Mouse (Mus musculus) erythroid progenitor cell, adult 5-6 weeks (primary cell): Measurements from ENCODE around the gene Cdc42bpg. TPM values are rescaled to one million over a fixed set of nuclear protein-coding genes. Genes with fewer than 3 reads are reported as not detected.
A peak's percentile ranks its signal among the peaks of the same experiment; 100 is the strongest.

Experiments used
- ATAC-seq: replicated peaks from 2 replicates; pipeline ENCODE4 v1.8.0; 2016; ENCODE audit warnings: moderate number of reproducible peaks, mild to moderate bottlenecking, moderate TSS enrichment, inconsistent platforms; ENCODE audit not compliant: poor library complexity, low FRiP score, severe bottlenecking
- total RNA-seq, 2 experiments: library from RNA; stranded (forward) in 1 of 2; stranded (reverse) in 1 of 2; fragments of 150-400 nt in 1 of 2; fragments of 186-747, 209-891 nt in 1 of 2; gene quantifications; 2 replicates each; pipeline versions ENCODE4 v1.2.3 to v1.2.4; 2015 to 2017; ENCODE audit warnings: low replicate concordance in 2 of 2

Cdc42bpg gene
- total RNA-seq, 2 experiments from 2014 or later = 1.4 TPM; not detected in 1

DNA sequence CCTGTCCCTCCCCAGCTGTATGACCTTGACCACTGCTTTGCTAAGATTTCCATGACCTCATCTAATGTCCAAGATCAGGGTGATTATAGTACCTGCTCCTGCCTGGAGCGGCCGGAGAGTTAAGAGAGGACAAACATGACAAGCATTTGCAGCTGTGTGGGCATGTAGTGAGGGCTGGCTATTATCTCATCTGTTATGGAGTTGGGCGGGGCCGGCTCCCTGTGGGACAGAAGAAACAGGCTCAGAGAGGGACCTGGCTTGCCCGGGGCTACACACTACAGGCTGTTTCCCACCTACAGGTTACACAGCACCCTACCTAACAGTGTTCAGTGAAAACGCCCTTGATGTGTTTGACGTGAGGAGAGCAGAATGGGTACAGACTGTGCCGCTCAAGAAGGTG lies 15.1 kb downstream of the Cdc42bpg start:
- ATAC-seq = no peak

GRCm38 (mm10) chr19:6321786-6322621 lies 15.7 kb downstream of the Cdc42bpg start:
- no peak for ATAC-seq

GRCm38 (mm10) chr19:6324751-6325150 lies 18.5 kb downstream of the Cdc42bpg start:
- no peak for ATAC-seq

DNA sequence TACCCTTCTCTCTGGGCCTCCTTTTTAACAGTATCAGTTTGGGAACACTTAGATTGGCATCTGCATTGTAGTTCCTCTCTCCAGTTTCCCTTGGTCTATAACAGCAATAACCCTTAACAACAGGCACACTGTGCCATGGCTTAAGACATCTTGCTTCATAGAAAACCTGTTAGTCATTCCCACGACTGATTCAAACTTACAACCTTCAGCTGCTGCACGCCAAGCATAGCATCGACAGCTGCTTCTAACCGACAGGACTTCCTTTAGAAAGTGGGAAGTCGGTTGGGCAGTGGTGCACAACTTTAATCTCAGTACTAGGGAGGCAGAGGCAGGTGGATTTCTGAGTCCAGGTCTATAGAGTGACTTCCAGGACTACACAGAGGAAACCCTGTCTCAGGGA lies 24.9 kb downstream of the Cdc42bpg start:
- ATAC-seq = no peak

GRCm38 (mm10) chr19:6331719-6332516 lies 25.7 kb downstream of the Cdc42bpg start:
- ATAC-seq = no peak

- no peak for ATAC-seq
Observed at GRCm38 (mm10) chr19:6333761-6334595, 27.7 kb downstream of the Cdc42bpg start.

DNA sequence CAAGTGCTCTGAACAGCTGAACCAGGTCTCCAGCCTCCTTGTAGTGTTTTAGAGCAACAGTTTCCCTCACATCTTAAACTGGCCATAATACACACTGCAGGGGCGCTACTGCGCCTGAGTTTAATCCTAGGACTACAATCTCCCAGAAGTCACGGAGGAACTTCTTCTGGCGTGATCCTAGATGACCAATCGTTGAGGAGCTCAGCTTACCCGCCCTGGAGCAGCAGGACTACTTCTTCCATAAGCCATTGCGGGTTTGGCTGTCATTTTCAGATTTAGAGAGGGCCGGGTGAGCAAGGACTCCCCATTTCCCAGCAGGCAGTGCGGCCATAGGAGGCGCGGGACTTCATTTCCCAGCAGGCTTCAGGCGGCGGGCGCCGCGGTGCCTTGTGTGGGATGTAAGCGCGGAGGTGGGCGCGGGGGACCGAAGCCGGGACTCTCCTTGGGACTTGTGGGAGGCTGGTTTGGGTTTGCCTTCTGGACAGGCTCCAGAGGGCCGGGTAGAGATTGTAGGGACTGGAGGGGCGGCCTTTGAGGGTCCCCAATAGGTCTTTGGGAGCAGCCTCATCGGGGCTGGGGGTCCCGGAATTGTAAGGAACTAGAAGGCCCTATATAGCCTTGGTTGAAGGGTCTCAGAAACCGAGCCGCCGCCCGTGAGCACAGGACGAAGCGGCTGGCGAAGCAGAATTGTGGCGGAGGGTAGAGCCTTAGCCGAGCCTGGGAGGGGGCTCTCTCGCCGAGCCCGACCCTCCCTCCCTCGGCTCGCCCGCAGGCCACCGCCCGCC lies 28.6 kb downstream of the Cdc42bpg start, which contains the start of gene Men1:
Gene Men1, plus strand, starts transcription at position 307 of the 785 bp plus-strand sequence.
- ATAC-seq = peak; percentile 90

- peak; percentile 28; the same call in 1 of the 2 replicates for ATAC-seq
Observed at GRCm38 (mm10) chr19:6335458-6335827, 29.2 kb downstream of the Cdc42bpg start.

DNA sequence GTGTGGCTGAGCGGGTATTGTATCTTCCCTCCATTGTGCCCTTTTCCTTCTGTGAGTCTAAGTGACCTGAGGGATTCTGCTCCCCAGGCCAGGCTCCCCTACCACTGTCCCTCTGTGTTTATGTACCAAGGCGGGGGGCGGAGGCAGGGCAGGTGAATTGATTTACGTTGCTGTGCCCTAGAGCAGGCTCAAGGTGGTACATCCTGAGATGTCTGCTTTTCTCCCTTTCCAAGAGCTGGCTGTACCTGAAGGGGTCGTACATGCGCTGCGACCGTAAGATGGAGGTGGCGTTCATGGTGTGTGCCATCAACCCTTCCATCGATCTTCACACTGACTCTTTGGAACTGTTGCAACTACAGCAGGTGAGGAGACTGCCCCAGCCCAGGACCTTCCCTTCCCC lies 30.7 kb downstream of the Cdc42bpg start:
- ATAC-seq = no peak

- no peak for ATAC-seq
Observed at GRCm38 (mm10) chr19:6338171-6338570, 31.9 kb downstream of the Cdc42bpg start.

- ATAC-seq = no peak
Observed at GRCm38 (mm10) chr19:6338716-6339115, 32.5 kb downstream of the Cdc42bpg start.

DNA sequence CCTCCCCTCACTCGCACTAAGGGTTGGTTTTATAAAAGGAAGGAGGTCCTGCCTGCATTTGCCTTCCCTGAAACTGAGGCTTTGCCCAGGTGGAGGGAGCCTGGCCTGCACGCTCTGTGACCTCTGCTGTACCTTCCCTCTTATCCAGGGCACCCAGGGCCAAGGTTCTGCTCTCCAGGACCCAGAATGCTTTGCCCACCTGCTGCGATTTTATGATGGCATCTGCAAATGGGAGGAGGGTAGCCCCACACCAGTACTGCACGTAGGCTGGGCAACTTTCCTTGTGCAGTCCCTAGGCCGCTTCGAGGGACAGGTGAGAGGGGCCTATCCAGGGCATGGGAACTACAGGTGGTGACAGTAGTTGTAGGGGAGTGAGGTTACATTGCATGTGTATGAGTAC lies 32.9 kb downstream of the Cdc42bpg start:
- no peak for ATAC-seq

DNA sequence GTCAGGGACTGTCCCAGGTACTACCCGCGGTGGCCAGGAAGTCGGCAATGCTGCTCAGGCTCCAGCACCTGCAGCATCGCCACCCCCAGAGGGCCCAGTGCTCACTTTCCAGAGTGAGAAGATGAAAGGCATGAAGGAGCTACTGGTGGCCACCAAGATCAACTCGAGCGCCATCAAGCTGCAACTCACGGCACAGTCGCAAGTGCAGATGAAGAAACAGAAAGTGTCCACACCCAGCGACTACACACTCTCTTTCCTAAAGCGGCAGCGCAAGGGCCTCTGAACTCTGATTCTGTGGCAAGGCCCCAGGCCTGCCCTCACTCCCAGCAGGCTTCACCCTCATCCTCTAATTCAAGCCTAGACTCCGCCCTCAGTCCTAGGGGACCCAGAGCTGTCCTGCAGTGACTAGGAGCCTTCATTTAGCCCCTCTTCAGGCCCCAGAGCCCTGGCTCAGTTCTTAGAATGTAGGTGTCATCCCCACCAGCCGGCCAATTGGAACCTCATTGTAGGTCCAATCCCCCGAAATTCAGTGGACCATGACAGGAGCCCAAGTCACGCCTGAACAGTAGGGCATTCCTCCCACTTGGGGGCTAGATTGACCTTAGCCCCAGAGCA lies 33.7 kb downstream of the Cdc42bpg start:
- ATAC-seq = peak; percentile 55

DNA sequence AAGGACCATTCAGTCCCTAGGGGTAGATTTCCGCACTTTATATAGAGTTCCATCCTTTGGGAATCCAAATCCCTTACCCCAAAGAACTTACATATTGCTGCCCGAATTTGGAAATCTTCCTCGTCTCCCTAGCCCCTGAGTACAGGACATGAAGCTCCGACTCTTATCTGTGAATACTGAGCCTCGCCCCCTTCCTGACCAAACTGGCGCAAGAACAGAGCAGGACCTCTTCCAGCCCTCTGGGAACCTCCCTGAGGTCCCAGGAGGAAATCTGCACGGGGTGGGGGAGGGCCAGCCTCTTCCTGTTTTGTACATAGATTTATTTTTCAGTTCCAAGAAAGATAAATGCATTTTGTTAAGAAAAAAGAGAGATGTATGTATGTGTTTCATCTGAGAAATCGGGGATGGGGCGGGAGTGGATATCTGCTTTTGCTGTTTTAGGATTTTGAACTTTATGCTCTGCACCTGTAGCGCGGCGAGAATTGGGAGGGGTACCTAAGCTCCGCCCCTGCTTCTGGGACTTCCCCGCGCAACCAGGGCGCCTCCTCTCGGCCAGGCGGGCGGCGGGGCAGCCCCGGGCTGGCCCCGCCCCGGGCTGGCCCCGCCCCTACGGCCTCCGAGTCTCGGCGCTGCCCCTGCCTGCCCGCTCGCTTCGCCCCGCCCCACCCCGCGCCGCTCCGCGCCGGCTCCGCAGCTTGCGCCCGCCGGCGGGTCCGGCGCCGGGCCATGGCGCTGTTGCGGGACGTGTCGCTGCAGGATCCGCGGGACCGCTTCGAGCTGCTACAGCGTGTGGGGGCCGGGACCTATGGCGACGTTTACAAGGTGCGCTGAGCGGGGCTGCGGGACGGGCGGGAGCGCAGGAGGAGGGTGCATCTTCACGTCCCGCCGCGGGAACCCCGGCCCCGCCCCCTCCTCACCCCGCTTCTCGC lies 34.5 kb downstream of the Cdc42bpg start, which contains the start of gene Map4k2:
Gene Map4k2, plus strand, starts transcription at position 612 of the 929 bp plus-strand sequence.
- peak; percentile 81 for ATAC-seq

DNA sequence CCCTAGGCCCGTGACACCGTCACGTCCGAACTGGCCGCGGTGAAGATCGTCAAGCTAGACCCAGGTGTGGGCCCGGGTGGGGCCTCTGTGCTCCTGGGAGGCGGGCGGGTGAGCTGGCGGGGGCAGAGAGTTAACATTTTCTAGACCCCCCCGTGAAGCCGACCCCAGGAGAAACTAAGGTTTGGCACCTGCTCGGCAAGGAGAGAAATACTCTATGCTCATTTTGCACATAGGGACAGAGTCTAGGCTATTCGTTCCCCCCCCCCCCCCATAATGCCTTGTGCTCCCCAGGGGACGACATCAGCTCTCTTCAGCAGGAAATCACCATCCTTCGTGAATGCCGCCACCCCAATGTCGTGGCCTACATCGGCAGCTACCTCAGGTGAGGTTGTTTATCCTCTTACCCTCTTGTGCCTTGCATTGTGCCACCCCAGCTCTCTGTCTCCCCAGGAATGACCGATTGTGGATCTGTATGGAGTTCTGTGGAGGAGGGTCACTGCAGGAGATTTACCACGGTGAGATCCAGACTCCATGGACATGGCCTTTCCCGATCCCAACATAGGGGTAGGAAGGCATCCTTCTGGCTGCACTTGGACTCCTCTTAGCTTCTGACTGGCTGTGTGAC lies 35.3 kb downstream of the Cdc42bpg start:
- ATAC-seq = no peak

- ATAC-seq = no peak
Observed at GRCm38 (mm10) chr19:6342276-6342933, 36.1 kb downstream of the Cdc42bpg start.
